Mouse (Mus musculus) forebrain, embryonic 11.5 days (tissue): ENCODE measurements around the gene Trp53. TPM values are rescaled to one million over a fixed set of nuclear protein-coding genes. Genes with fewer than 3 reads are reported as not detected.

Experiments used
- ATAC-seq: fragments of 200-750 bp; cut with Nextera tagmentation; replicated peaks from 2 replicates; pipeline ENCODE4 v1.8.0; 2017; ENCODE audit warnings: moderate TSS enrichment; ENCODE audit not compliant: low FRiP score
- DNase-seq: peaks from one replicate; pipeline ENCODE4 v3.0.0-alpha.2; 2017; ENCODE audit warnings: low spot score
- H3K27ac ChIP-seq: fragments of 300-500 bp; sonication (generic); 2 replicates; pipeline ENCODE4 v1.5.1; 2014; ENCODE audit warnings: low read depth, low read length
- H3K27me3 ChIP-seq: fragments of 300-500 bp; sonication (generic); 2 replicates; pipeline ENCODE4 v1.6.1; 2014; ENCODE audit warnings: mild to moderate bottlenecking, low read length, mixed read lengths; ENCODE audit not compliant: control insufficient read depth, insufficient read depth
- H3K36me3 ChIP-seq: fragments of 300-500 bp; sonication (generic); 2 replicates; pipeline ENCODE4 v1.6.1; 2014; ENCODE audit warnings: mild to moderate bottlenecking, low read length, moderate library complexity, mixed read lengths; ENCODE audit not compliant: control insufficient read depth, insufficient read depth
- H3K4me1 ChIP-seq: fragments of 300-500 bp; sonication (generic); replicated peaks from 2 replicates; pipeline ENCODE4 v1.6.1; 2014; ENCODE audit warnings: low read length, mixed read lengths; ENCODE audit not compliant: control insufficient read depth, insufficient read depth
- H3K4me2 ChIP-seq: fragments of 300-500 bp; sonication (generic); 2 replicates; pipeline ENCODE4 v1.6.1; 2014; ENCODE audit warnings: low read depth, mild to moderate bottlenecking, low read length, moderate library complexity, mixed read lengths; ENCODE audit not compliant: severe bottlenecking
- H3K4me3 ChIP-seq: fragments of 300-500 bp; sonication (generic); 2 replicates; pipeline ENCODE4 v1.5.1; 2014; ENCODE audit warnings: low read depth, low read length
- H3K9ac ChIP-seq: fragments of 300-500 bp; sonication (generic); 2 replicates; pipeline ENCODE4 v1.6.1; 2014; ENCODE audit warnings: low read length
- H3K9me3 ChIP-seq: fragments of 300-500 bp; sonication (generic); 2 replicates; pipeline ENCODE4 v1.6.1; 2016; ENCODE audit warnings: low read length, mixed read lengths; ENCODE audit not compliant: control insufficient read depth
- WGBS: fragments of 180-500 bp; shearing (Covaris S2); extraction: QIAGEN DNeasy Blood & Tissue Kit; methylation state at CpG from one replicate; pipeline ENCODE4 v1.1.7; 2014; 5-methylcytosine and 5-hydroxymethylcytosine counted together
- polyA plus RNA-seq: library from polyadenylated mRNA; unstranded; fragments of >200 nt; fragmentation: Nextera tagmentation; extraction: Ambion mirVana; gene quantifications from 2 replicates; pipeline ENCODE4 v1.2.1, GENCODE M21; 2014

Trp53 gene
- polyA plus RNA-seq, 1 experiment from 2014 or later: 168 TPM

GRCm38 (mm10) chr11:69546423-69547053 lies 33.6 kb upstream of the Trp53 start:
- peak overlapping the region; percentile 73 for H3K27ac ChIP-seq
- WGBS: 1% methylated on average over 44 of the region's 44 CpGs
- peak overlapping the region; percentile 34 for H3K4me3 ChIP-seq
- H3K36me3 ChIP-seq: no peaks in the 10 kb centered on the region
- H3K9ac ChIP-seq: peak overlapping the region; percentile 65
- peaks cover 24% of the 10 kb centered on the region for H3K4me1 ChIP-seq
- peak; percentile 66 for ATAC-seq
- no peaks in the 10 kb centered on the region for H3K27me3 ChIP-seq
- H3K4me2 ChIP-seq: peak overlapping the region; percentile 74
- peak; percentile 90 for DNase-seq
- no peaks in the 10 kb centered on the region for H3K9me3 ChIP-seq

- WGBS: 4% methylated on average over 15 of the region's 15 CpGs
- Histone ChIP-seq H3K9ac (peak overlapping the region; percentile 65), H3K9me3 (no peaks in the 10 kb centered on the region), H3K4me1 (peaks cover 24% of the 10 kb centered on the region), H3K4me2 (peak overlapping the region; percentile 74), H3K4me3 (peak overlapping the region; percentile 34), H3K27ac (peak overlapping the region; percentile 73), H3K27me3 (no peaks in the 10 kb centered on the region), H3K36me3 (no peaks in the 10 kb centered on the region)
- ATAC-seq (no peak), DNase-seq (peak; percentile 79)
Measured at GRCm38 (mm10) chr11:69547071-69547470, 33.1 kb upstream of the Trp53 start.

- H3K36me3 ChIP-seq: no peaks in the 10 kb centered on the region
- H3K4me2 ChIP-seq: no peak within 1 kb of the TSS
- H3K27ac ChIP-seq: no peak within 1 kb of the TSS
- no peaks in the 10 kb centered on the region for H3K27me3 ChIP-seq
- 52% methylated on average over 12 of the region's 12 CpGs for WGBS
- no peak within 1 kb of the TSS for H3K4me3 ChIP-seq
- no peaks in the 10 kb centered on the region for H3K9me3 ChIP-seq
- ATAC-seq (no peak), DNase-seq (no peak)
- H3K9ac ChIP-seq: no peak within 1 kb of the TSS; the same call in 1 of the 2 replicates
- peaks cover 29% of the 10 kb centered on the region for H3K4me1 ChIP-seq
Measured at GRCm38 (mm10) chr11:69549060-69549656, 31.0 kb upstream of the Trp53 start, which contains the start of gene Dnah2. TSS of gene Dnah2 (minus strand) at chr11:69549110.

- Histone ChIP-seq H3K27me3 (no peaks in the 10 kb centered on the region), H3K9ac (no peak overlapping the region), H3K4me2 (no peak overlapping the region), H3K27ac (no peak overlapping the region), H3K36me3 (no peaks in the 10 kb centered on the region), H3K4me1 (peaks cover 32% of the 10 kb centered on the region), H3K9me3 (no peaks in the 10 kb centered on the region), H3K4me3 (no peak overlapping the region)
- ATAC-seq: no peak
- no peak for DNase-seq
- 64% methylated on average over 4 of the region's 4 CpGs for WGBS
Measured at GRCm38 (mm10) chr11:69551310-69551709, 28.8 kb upstream of the Trp53 start.

- H3K27me3 ChIP-seq: no peaks in the 10 kb centered on the region
- peak; percentile 88 for ATAC-seq
- WGBS: 18% methylated on average over 14 of the region's 14 CpGs
- H3K4me2 ChIP-seq: peak overlapping the region; percentile 46
- peak overlapping the region; percentile 54 for H3K9ac ChIP-seq
- no peaks in the 10 kb centered on the region for H3K36me3 ChIP-seq
- peak overlapping the region; percentile 85 for H3K27ac ChIP-seq
- peaks cover 37% of the 10 kb centered on the region for H3K4me1 ChIP-seq
- H3K4me3 ChIP-seq: peak overlapping the region; percentile 9; the same call in 1 of the 2 replicates
- peak; percentile 89 for DNase-seq
- no peaks in the 10 kb centered on the region for H3K9me3 ChIP-seq
Measured at GRCm38 (mm10) chr11:69552622-69553340, 27.4 kb upstream of the Trp53 start.

GRCm38 (mm10) chr11:69553341-69553721 lies 26.8 kb upstream of the Trp53 start:
- Histone ChIP-seq H3K4me3 (peak overlapping the region; percentile 9; the same call in 1 of the 2 replicates), H3K27ac (peak overlapping the region; percentile 85), H3K4me2 (peak overlapping the region; percentile 46), H3K9ac (peak overlapping the region; percentile 54), H3K36me3 (no peaks in the 10 kb centered on the region), H3K27me3 (no peaks in the 10 kb centered on the region), H3K4me1 (peaks cover 37% of the 10 kb centered on the region), H3K9me3 (no peaks in the 10 kb centered on the region)
- DNase-seq: no peak
- peak; percentile 2; the same call in 1 of the 2 replicates for ATAC-seq
- WGBS: 8% methylated on average over 2 of the region's 2 CpGs

- ATAC-seq: no peak
- no peak overlapping the region for H3K27ac ChIP-seq
Measured at GRCm38 (mm10) chr11:69554539-69555140, 25.5 kb upstream of the Trp53 start.

GRCm38 (mm10) chr11:69557381-69557958 lies 22.7 kb upstream of the Trp53 start:
- 14% methylated on average over 14 of the region's 14 CpGs for WGBS
- Histone ChIP-seq H3K36me3 (no peaks in the 10 kb centered on the region), H3K4me2 (peak overlapping the region; percentile 100), H3K4me1 (peaks cover 57% of the 10 kb centered on the region), H3K27ac (no peak overlapping the region), H3K9ac (peak overlapping the region; percentile 39), H3K27me3 (no peaks in the 10 kb centered on the region), H3K4me3 (peak overlapping the region; percentile 19), H3K9me3 (no peaks in the 10 kb centered on the region)
- DNase-seq: peak; percentile 83
- no peak for ATAC-seq

More at GRCm38 (mm10) chr11:69554539-69555140, 25.5 kb upstream of the Trp53 start:
- 85% methylated on average over 5 of the region's 5 CpGs for WGBS
- Histone ChIP-seq H3K27me3 (no peaks in the 10 kb centered on the region), H3K9ac (no peak overlapping the region), H3K4me1 (peaks cover 43% of the 10 kb centered on the region), H3K36me3 (no peaks in the 10 kb centered on the region), H3K4me3 (no peak overlapping the region), H3K4me2 (no peak overlapping the region), H3K9me3 (no peaks in the 10 kb centered on the region)
- no peak for DNase-seq
